Mouse (Mus musculus) hindbrain, embryonic 11.5 days (tissue): ENCODE measurements at regions not wholly inside any gene's neighbourhood (a gene's known extent, or its start where the extent isn't known, plus 50 kb on each side); places are given as distances from the start of the nearest gene placed in this dataset.

Experiments
- ATAC-seq: fragments of 200-750 bp; cut with Nextera tagmentation; 2 replicates; pipeline ENCODE4 v1.8.0; 2017; ENCODE audit warnings: mild to moderate bottlenecking, moderate TSS enrichment, moderate library complexity; ENCODE audit not compliant: low FRiP score
- DNase-seq: peaks from one replicate; pipeline ENCODE4 v3.0.0-alpha.2; 2015; ENCODE audit warnings: low spot score
- H3K27ac ChIP-seq: fragments of 300-500 bp; sonication (generic); 2 replicates; pipeline ENCODE4 v1.5.1; 2014; ENCODE audit warnings: mild to moderate bottlenecking, low read depth, low read length
- H3K27me3 ChIP-seq: fragments of 300-500 bp; sonication (generic); 2 replicates; pipeline ENCODE4 v1.6.1; 2014; ENCODE audit warnings: mild to moderate bottlenecking, low read length, moderate library complexity, mixed read lengths; ENCODE audit not compliant: control insufficient read depth, insufficient read depth
- H3K36me3 ChIP-seq: fragments of 300-500 bp; sonication (generic); 2 replicates; pipeline ENCODE4 v1.6.1; 2014; ENCODE audit warnings: mild to moderate bottlenecking, low read length, moderate library complexity, mixed read lengths; ENCODE audit not compliant: control insufficient read depth, insufficient read depth
- H3K4me1 ChIP-seq: fragments of 300-500 bp; sonication (generic); replicated peaks from 2 replicates; pipeline ENCODE4 v1.6.1; 2014; ENCODE audit warnings: low read length, mixed read lengths; ENCODE audit not compliant: control insufficient read depth, insufficient read depth
- H3K4me2 ChIP-seq: fragments of 300-500 bp; sonication (generic); replicated peaks from 2 replicates; pipeline ENCODE4 v1.6.1; 2014; ENCODE audit warnings: mild to moderate bottlenecking, low read depth, low read length
- H3K4me3 ChIP-seq: fragments of 300-500 bp; sonication (generic); 2 replicates; pipeline ENCODE4 v1.5.1; 2014; ENCODE audit warnings: low read depth, low read length
- H3K9ac ChIP-seq: fragments of 300-500 bp; sonication (generic); 2 replicates; pipeline ENCODE4 v1.6.1; 2014; ENCODE audit warnings: low read depth, low read length
- H3K9me3 ChIP-seq: fragments of 300-500 bp; sonication (generic); 2 replicates; pipeline ENCODE4 v1.6.1; 2016; ENCODE audit warnings: low read length; ENCODE audit not compliant: control insufficient read depth
- WGBS: fragments of 180-500 bp; shearing (Covaris S2); extraction: QIAGEN DNeasy Blood & Tissue Kit; methylation state at CpG from one replicate; pipeline ENCODE4 v1.1.7; 2014; 5-methylcytosine and 5-hydroxymethylcytosine counted together

DNA sequence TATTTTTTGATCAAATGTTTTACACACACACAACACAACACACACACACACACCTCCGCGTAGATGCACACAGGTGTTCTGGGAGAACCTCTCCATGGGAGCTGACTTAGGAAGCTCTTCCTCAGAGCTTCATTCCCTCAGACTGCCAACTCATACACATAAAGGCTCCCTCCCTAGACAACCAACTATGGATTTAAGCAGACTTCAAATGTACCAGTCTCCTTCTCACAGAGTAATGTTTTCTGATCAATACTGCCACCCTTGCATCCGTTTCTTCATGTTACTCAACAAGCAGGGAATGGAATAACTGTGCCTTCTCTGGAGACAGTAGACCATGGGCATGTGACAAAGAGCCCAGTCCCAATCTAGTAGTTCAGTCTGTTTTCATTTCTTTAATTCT is 219.0 kb downstream of the Mef2c start:
- 9% methylated on average over 3 of the region's 3 CpGs for WGBS
- ATAC-seq (no peak), DNase-seq (peak; percentile 37)
- Histone ChIP-seq H3K9ac (peak overlapping the region; percentile 86), H3K27ac (peak overlapping the region; percentile 95), H3K4me1 (no peaks in the 10 kb centered on the region), H3K27me3 (peaks cover 16% of the 10 kb centered on the region), H3K36me3 (no peaks in the 10 kb centered on the region), H3K4me3 (peak overlapping the region; percentile 90), H3K9me3 (no peaks in the 10 kb centered on the region), H3K4me2 (peak overlapping the region; percentile 60)

DNA sequence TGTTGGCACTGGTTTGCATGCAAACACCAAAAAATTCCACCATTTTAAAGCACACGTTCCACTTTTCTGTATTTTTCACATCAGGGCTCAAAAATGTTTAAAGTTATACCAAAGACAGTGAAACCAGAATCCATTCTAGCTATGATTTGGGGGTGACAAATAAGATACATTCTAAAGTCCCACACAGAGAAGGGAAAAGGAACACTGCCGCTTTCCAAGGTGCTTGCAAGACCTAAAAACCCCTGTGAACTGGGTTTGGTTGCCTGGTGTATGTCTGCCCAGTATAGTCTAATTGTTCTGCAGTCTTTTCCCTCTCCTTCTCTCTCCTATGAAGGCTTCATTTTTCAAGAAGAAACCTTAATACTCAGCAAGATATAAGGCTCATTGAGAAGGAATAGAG is 219.6 kb downstream of the Mef2c start:
- DNase-seq (peak; percentile 31), ATAC-seq (no peak)
- H3K27me3 ChIP-seq = peaks cover 13% of the 10 kb centered on the region
- H3K4me1 ChIP-seq = no peaks in the 10 kb centered on the region
- H3K4me3 ChIP-seq = peak overlapping the region; percentile 90
- H3K4me2 ChIP-seq = peak overlapping the region; percentile 60
- H3K36me3 ChIP-seq = no peaks in the 10 kb centered on the region
- WGBS = 17% methylated on average over 2 of the region's 2 CpGs
- H3K9ac ChIP-seq = peak overlapping the region; percentile 86
- H3K27ac ChIP-seq = peak overlapping the region; percentile 95; the same call in 1 of the 2 replicates
- H3K9me3 ChIP-seq = no peaks in the 10 kb centered on the region

DNA sequence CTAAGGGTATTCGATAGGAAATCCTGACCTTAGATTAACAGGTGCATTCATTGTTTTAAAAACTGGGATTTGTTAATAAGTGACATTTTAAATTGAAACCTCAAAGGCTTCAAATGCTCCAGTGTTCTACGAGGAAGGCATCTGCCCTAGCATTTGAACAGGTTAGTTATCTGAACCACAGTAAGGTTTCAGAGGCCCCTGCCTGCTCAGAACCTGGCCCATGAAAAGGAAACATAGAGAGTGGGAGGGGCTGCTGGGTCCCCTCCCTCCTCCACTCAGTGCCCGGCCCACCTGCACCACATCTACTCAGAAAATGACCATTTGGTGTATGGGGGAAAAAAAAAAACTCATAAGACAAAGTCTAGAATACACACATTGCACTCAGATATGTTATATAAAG is 220.4 kb downstream of the Mef2c start:
- WGBS = 24% methylated on average over 3 of the region's 3 CpGs
- DNase-seq = peak; percentile 43

DNA sequence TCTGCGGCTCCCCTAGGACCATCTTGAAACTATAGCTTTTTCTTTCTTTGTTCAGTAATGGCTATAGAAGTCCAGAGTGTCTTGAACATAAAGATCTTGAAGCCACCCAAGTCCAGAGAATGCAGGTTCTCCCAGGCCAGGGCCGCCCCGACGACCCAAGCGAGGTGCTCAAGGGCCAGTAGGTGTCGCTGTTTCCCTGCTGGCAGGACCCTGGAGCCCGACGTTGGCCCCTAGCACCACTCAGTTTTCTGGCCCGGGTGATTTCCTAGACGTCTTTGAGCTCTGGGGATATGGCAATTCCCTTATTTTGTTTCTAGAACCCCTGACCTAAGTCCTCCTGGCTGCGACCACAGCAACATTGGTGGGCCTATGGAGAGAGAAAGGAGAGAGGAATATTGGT is 221.2 kb downstream of the Mef2c start:
- H3K9ac ChIP-seq = peak overlapping the region; percentile 96
- no peaks in the 10 kb centered on the region for H3K36me3 ChIP-seq
- peak overlapping the region; percentile 100 for H3K27ac ChIP-seq
- peak overlapping the region; percentile 90 for H3K4me3 ChIP-seq
- no peaks in the 10 kb centered on the region for H3K9me3 ChIP-seq
- DNase-seq (peak; percentile 93), ATAC-seq (peak; percentile 28)
- H3K27me3 ChIP-seq = peaks cover 12% of the 10 kb centered on the region
- H3K4me2 ChIP-seq = peak overlapping the region; percentile 60
- WGBS = 1% methylated on average over 11 of the region's 11 CpGs
- H3K4me1 ChIP-seq = no peaks in the 10 kb centered on the region

More for the DNA sequence above, 220.4 kb downstream of the Mef2c start:
- Histone ChIP-seq H3K4me2 (peak overlapping the region; percentile 60), H3K4me1 (no peaks in the 10 kb centered on the region), H3K27me3 (peaks cover 12% of the 10 kb centered on the region), H3K36me3 (no peaks in the 10 kb centered on the region), H3K4me3 (peak overlapping the region; percentile 90), H3K9ac (peak overlapping the region; percentile 70), H3K9me3 (no peaks in the 10 kb centered on the region), H3K27ac (peak overlapping the region; percentile 100)
- no peak for ATAC-seq

DNA sequence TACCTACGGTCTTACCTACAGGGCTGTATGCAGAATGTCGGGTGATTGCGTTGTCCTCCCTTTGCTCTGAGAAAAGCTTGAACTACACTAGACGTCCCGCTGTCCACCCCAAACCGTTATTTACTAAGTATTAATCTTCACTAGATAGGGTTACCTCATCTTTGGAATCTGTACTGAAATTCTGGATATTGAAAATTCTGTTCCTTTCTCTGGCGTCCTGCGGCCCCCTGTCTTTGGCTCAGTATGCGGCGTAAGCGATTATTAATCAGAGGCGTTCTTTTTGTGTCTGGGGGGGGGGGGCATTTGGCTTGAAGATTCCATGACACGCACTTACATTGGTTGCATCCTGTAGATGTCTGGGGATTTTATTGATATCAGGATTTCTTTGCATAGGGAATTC is 222.0 kb downstream of the Mef2c start:
- peak overlapping the region; percentile 90 for H3K4me3 ChIP-seq
- ATAC-seq (no peak), DNase-seq (peak; percentile 59)
- H3K27me3 ChIP-seq = peaks cover 12% of the 10 kb centered on the region
- peak overlapping the region; percentile 60 for H3K4me2 ChIP-seq
- peak overlapping the region; percentile 100 for H3K27ac ChIP-seq
- H3K9me3 ChIP-seq = no peaks in the 10 kb centered on the region
- peak overlapping the region; percentile 96 for H3K9ac ChIP-seq
- H3K36me3 ChIP-seq = no peaks in the 10 kb centered on the region
- no peaks in the 10 kb centered on the region for H3K4me1 ChIP-seq
- WGBS = 2% methylated on average over 13 of the region's 13 CpGs

DNA sequence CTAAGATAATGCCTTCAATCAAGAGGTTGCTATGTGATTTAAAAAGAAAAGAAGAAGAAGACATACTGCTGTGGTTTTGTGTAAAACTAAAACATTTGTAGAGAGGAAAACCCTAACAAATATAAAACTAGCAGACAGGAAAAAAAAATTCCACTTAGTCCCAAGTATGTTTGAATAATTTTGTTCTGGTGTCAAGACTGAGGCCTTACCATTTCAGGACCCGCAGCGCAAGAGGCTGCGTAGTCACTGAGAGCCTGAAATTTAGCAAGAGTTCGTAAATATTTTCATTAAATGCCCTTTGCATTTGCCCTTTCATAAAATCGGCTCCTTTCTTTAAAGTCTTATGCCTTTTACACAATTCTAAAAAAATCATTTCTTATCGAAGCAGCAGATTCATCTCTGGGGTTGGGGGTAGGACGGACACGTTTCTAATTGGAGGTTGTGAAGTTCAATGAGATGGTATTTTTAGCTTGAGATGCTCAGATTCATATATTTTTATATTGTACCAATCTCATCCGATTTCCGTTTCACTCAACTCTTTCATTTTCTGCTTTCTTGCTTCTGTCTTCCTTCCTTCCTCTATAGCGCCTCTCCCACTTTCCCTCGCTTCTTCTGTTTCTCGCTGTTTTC is 222.6 kb downstream of the Mef2c start:
- Histone ChIP-seq H3K4me2 (peak overlapping the region; percentile 60), H3K27me3 (peaks cover 9% of the 10 kb centered on the region), H3K9me3 (no peaks in the 10 kb centered on the region), H3K9ac (peak overlapping the region; percentile 96), H3K36me3 (no peaks in the 10 kb centered on the region), H3K4me3 (peak overlapping the region; percentile 90), H3K4me1 (no peaks in the 10 kb centered on the region), H3K27ac (peak overlapping the region; percentile 100)
- WGBS = 1% methylated on average over 13 of the region's 13 CpGs
- DNase-seq (peak; percentile 42), ATAC-seq (no peak)

DNA sequence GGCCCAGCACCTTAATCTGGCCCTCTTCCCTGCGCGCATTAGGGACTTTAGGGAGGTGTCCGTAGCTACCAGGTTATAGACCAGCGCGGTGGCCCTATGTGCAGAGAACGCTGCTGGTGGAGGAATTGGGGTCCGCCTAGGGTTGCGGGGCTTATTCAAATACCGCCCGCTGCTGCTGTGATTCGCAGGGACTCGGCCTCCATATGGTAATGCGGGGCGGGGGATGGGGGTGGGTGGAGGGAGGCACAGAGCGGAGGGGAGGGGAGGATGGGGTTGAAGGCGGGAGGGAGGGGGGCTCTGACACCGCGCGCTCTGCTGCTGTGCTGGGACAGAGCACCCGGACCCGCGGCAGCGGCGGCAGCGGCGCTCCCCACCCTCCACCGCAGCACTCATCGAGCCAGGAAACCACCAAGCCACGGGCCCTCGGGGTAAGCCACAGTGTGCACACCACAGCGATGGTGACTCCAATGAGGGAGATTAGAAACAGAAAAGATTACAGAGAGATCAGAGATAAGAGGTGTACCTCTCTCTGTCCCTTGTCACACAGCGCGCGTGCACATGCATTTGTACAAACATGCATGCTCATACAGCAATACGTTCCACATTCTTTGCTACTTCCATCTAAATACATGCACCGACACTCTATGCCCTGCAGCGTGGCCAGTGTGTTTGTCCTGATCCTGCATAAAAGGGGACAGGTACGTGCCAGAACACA is 223.4 kb downstream of the Mef2c start:
- Histone ChIP-seq H3K4me1 (no peaks in the 10 kb centered on the region), H3K27me3 (peaks cover 9% of the 10 kb centered on the region), H3K9ac (peak overlapping the region; percentile 96), H3K36me3 (no peaks in the 10 kb centered on the region), H3K9me3 (no peaks in the 10 kb centered on the region), H3K4me2 (peak overlapping the region; percentile 60), H3K4me3 (peak overlapping the region; percentile 90), H3K27ac (peak overlapping the region; percentile 100)
- WGBS = under 1% methylated on average over 35 of the region's 38 CpGs
- ATAC-seq = peak; percentile 50
- peak; percentile 84 for DNase-seq

DNA sequence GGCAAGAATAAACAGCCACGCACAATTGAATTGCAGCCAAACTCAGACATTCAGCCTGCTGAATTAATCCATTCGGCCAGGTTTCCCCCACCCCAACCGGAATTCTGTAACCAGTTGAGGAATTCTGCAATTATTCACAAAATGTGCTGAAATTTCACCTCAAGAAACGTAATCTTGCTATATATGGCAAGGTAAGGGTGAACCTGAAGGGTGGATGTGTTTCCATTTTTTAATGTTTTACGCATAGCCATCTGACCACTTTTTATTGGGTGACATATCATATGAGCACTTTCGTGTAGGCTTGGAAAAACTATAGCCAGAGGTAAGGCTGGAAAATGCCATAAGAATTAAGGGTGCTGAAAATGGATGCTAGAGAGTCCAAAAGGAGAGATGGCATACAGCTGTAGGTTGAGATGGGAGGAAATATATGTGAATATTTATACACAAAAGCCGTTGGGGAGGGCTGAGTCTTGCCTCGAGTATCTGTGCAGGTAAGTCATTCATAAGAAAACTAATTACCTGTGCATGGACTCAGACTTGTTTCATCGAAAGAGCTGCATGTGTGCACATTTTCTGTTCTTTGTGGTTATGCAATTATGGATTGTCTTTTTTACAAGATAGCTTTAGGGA is 224.0 kb downstream of the Mef2c start:
- 5% methylated on average over 9 of the region's 9 CpGs for WGBS
- H3K4me1 ChIP-seq = no peaks in the 10 kb centered on the region
- ATAC-seq = no peak
- peak overlapping the region; percentile 60 for H3K4me2 ChIP-seq
- H3K27me3 ChIP-seq = peaks cover 5% of the 10 kb centered on the region; the same call in 1 of the 2 replicates
- DNase-seq = peak; percentile 53
- peak overlapping the region; percentile 100 for H3K27ac ChIP-seq
- no peaks in the 10 kb centered on the region for H3K36me3 ChIP-seq
- H3K9me3 ChIP-seq = no peaks in the 10 kb centered on the region
- H3K9ac ChIP-seq = peak overlapping the region; percentile 96
- peak overlapping the region; percentile 90 for H3K4me3 ChIP-seq
